Comparison of ENCODE assay signal across 8 mouse cellular contexts in the genomic region with DNA sequence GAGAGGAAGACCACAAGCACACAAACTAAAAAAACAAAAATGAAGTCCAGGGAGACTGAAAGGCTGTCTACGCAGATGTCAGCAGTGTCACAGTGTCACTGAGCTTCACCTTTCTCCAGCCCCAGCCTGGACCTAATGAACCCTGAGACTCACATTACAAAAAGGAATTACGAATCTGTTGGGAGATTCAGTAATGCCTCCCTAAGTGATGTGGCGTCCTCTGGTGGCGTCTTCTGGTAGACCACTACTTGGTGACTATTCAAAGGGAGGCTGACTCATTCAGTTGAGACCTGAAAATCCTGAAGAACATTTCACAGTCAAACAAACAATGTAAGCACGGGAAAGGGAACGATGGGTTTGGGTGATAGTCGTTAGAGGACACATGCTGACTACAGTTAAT. TPM values are rescaled to one million over a fixed set of nuclear protein-coding genes. Genes with fewer than 3 reads are reported as not detected.
DNase-seq lines count a peak whose midpoint lies in the region; ATAC-seq and TF ChIP-seq lines count a peak whose summit lies in the region.

No protein-coding gene starts in this region.

- in situ Hi-C loops in CH12.LX (cut with MboI; ENCODE audit: low pct_ligation_motif_present, low pct_unique_long_range_greater_than_20kb, low sequenced_read_pairs), result loop anchor here (25.0 kb wide), 1 partner anchor 421 kb away; no protein-coding TSS in a partner anchor

- TF ChIP-seq EP300 in CH12.LX (IDR thresholded peaks at IDR 0.05; ENCODE audit: low read length), result no peak

- TF ChIP-seq RAD21 in CH12.LX (IDR thresholded peaks at IDR 0.05; ENCODE audit: low read depth, low read length), result peak; percentile 50

- no peaks in the 10 kb centered on the region for H3K36me3 ChIP-seq in CH12.LX (replicated peaks in 1 of 2; ENCODE audit: control insufficient read depth in 1 of 2, insufficient read depth in 1 of 2, low read length in 1 of 2)

- no peak overlapping the region for H3K4me3 ChIP-seq in CH12.LX (replicated peaks in 1 of 3; ENCODE audit: low read depth in 2 of 3, low read length in 2 of 3, poor library complexity in 1 of 3)

- peak; percentile 22 for DNase-seq in cerebellum, adult 11 months
- peak; percentile 39 for DNase-seq in CH12.LX (ENCODE audit: extremely low read depth)
- peak; percentile 47 for DNase-seq in cerebellum, adult 8-10 months
- peak; percentile 66 to 71 for DNase-seq in gastrocnemius, adult 8-10 months (ENCODE audit: low spot score in 2 of 2)
- peak; percentile 70 for DNase-seq in layer of hippocampus, adult 9-11 months
- DNase-seq in lung, postnatal 25 days (ENCODE audit: low spot score), result peak; percentile 39
- DNase-seq in urinary bladder, adult 2 months (ENCODE audit: low spot score), result peak; percentile 55

- peaks cover 45% of the 10 kb centered on the region for H3K9me3 ChIP-seq in CH12.LX (replicated peaks; ENCODE audit: low read length)

- no peak for ATAC-seq in cerebellum, adult (ENCODE audit: insufficient number of reproducible peaks, low FRiP score, low TSS enrichment)

- no peaks in the 10 kb centered on the region for H3K27me3 ChIP-seq in CH12.LX (replicated peaks)

- H3K79me2 ChIP-seq in CH12.LX (replicated peaks; ENCODE audit: control insufficient read depth, extremely low read depth, insufficient read depth, poor library complexity, severe bottlenecking), result no peaks in the 10 kb centered on the region

- no peak overlapping the region for H3K9ac ChIP-seq in CH12.LX (ENCODE audit: insufficient read depth, low read depth)

- H3K4me1 ChIP-seq in CH12.LX (ENCODE audit: control insufficient read depth in 1 of 2, insufficient read depth in 2 of 2), result no peaks in the 10 kb centered on the region

- H3K4me2 ChIP-seq in CH12.LX (ENCODE audit: insufficient read depth, low read depth, poor library complexity, severe bottlenecking), result no peak overlapping the region

- no peak for TF ChIP-seq POLR2A in CH12.LX (IDR thresholded peaks at IDR 0.05; ENCODE audit: low read depth, low read length)

- no peak overlapping the region for H3K27ac ChIP-seq in CH12.LX (ENCODE audit: insufficient read depth, low read depth)

- TF ChIP-seq CTCF in CH12.LX (conservative IDR thresholded peaks at IDR 0.05 in 1 of 2, IDR thresholded peaks at IDR 0.05 in 1 of 2; ENCODE audit: low read depth in 2 of 2, low read length in 2 of 2), result peak; percentile 53 to 67; a peak in 3 of 4 replicates

- dilution Hi-C loops in CH12.LX (cut with MboI; ENCODE audit: extremely low pct_ligation_motif_present, extremely low pct_unique_long_range_greater_than_20kb, low sequenced_read_pairs), result no loop called here

TF ChIP-seq in CH12.LX, 34 proteins besides CTCF, POLR2A, EP300 and RAD21:
- TF ChIP-seq SMC3 (IDR thresholded peaks at IDR 0.05; ENCODE audit: low read depth, low read length) (peak; percentile 45), ZKSCAN1 (IDR thresholded peaks at IDR 0.05; ENCODE audit: borderline replicate concordance, low read depth, low read length) (no peak), USF2 (conservative IDR thresholded peaks at IDR 0.05; ENCODE audit: low read depth, low read length) (no peak), NELFE (IDR thresholded peaks at IDR 0.05; ENCODE audit: low read depth, low read length) (no peak), ETS1 (conservative IDR thresholded peaks at IDR 0.05; ENCODE audit: low read depth, low read length) (no peak)

RNA-seq across cellular contexts. Expression of a gene that starts 6.0 kb away (rescaled TPM):
- total RNA-seq in CH12.LX (2012; rRNA removed) (0.17 TPM in 1 of 2 replicates, not detected in the other), CH12.LX (2014; rRNA removed) (0.12 TPM in 1 of 2 replicates, not detected in the other)
- 0.10 TPM in 1 of 2 replicates, not detected in the other for polyA plus RNA-seq in CH12.LX (2012; ENCODE audit: insufficient read length, low read depth)
- 10 to 100 TPM; 54.5 to 65.3 (median 57.1) TPM for total RNA-seq in gastrocnemius, adult 8-10 months (2022)
- polyA plus RNA-seq in urinary bladder, adult 2 months (2012; rRNA removed), result 22.2 and 33.0 TPM in 2 replicates

Comparison
In these comparisons a context has a peak if more than half of its experiments do, and no peak if none do; other contexts are left out.
1. RNA of a gene that starts 6.0 kb away (total RNA-seq): 54.5 to 65.3 TPM in gastrocnemius, adult 8-10 months; 0.12 to 0.17 TPM in CH12.LX; every median in the first group is over 10 times any median in the second.
2. Peak in every context shown above with its lines, with median percentiles within 50 percentile points of each other: DNase-seq.